In genomic region chr11:33992938-33993337, GRCm38 (mm10) we compare ENCODE assay signal across 8 mouse cellular contexts. TPM values are rescaled to one million over a fixed set of nuclear protein-coding genes. Genes with fewer than 3 reads are reported as not detected.
DNase-seq lines count a peak whose midpoint lies in the region; ATAC-seq and TF ChIP-seq lines count a peak whose summit lies in the region.
"Had no signal": no experiment of that assay in that cellular context is flagged by ENCODE, and none has a peak within 500 bp of the region (broad histone marks: within the 10 kb centered on the region; RNA-seq: fewer than 3 reads in every experiment).

Gene Kcnip1, minus strand, starts transcription at chr11:33993152.

- WGBS in lung, postnatal 0 days = 11% methylated on average over 12 of the region's 12 CpGs
- WGBS in lung, adult 2 months = 26% methylated on average over 12 of the region's 12 CpGs
- 23% methylated on average over 12 of the region's 12 CpGs for WGBS in embryonic facial prominence, embryonic 12.5 days
- 32% methylated on average over 12 of the region's 12 CpGs for WGBS in hindbrain, embryonic 12.5 days
- 30% methylated on average over 12 of the region's 12 CpGs for WGBS in midbrain, embryonic 11.5 days

- TF ChIP-seq EP300 in lung, postnatal 0 days (IDR thresholded peaks at IDR 0.05) = no peak

- no peaks in the 10 kb centered on the region for H3K4me1 ChIP-seq in lung, postnatal 0 days (ENCODE audit: insufficient read depth, low read depth, low read length)
- H3K4me1 ChIP-seq in lung, adult 2 months (ENCODE audit: control insufficient read depth, insufficient read depth, low read length) = no peaks in the 10 kb centered on the region
- peaks cover 10% of the 10 kb centered on the region for H3K4me1 ChIP-seq in embryonic facial prominence, embryonic 12.5 days
- H3K4me1 ChIP-seq in hindbrain, embryonic 12.5 days = peaks cover 13% of the 10 kb centered on the region
- 0 out of 2 replicates have a peak, but pooled peaks cover 2% of the 10 kb centered on the region for H3K4me1 ChIP-seq in midbrain, embryonic 11.5 days (ENCODE audit: control insufficient read depth, insufficient read depth, low read length)

- no peak within 1 kb of the TSS for H3K9ac ChIP-seq in lung, postnatal 0 days (replicated peaks; ENCODE audit: low read depth)
- peak within 1 kb of the TSS; percentile 33; the same call in 1 of the 2 replicates for H3K9ac ChIP-seq in embryonic facial prominence, embryonic 12.5 days
- peak within 1 kb of the TSS; percentile 32 for H3K9ac ChIP-seq in hindbrain, embryonic 12.5 days
- H3K9ac ChIP-seq in midbrain, embryonic 11.5 days (ENCODE audit: low read length) = no peak within 1 kb of the TSS

- H3K9me3 ChIP-seq in lung, postnatal 0 days (ENCODE audit: low read length) = no peaks in the 10 kb centered on the region
- H3K9me3 ChIP-seq in embryonic facial prominence, embryonic 12.5 days = no peaks in the 10 kb centered on the region
- no peaks in the 10 kb centered on the region for H3K9me3 ChIP-seq in hindbrain, embryonic 12.5 days (replicated peaks)
- H3K9me3 ChIP-seq in midbrain, embryonic 11.5 days (ENCODE audit: control insufficient read depth, low read length) = no peaks in the 10 kb centered on the region

- TF ChIP-seq CTCF in lung, postnatal 0 days (IDR thresholded peaks at IDR 0.05) = no peak
- no peak for TF ChIP-seq CTCF in lung, adult 2 months (IDR thresholded peaks at IDR 0.05; ENCODE audit: insufficient read depth, low read length)

- no peak within 1 kb of the TSS for H3K27ac ChIP-seq in lung, postnatal 0 days (ENCODE audit: low read length)
- no peak within 1 kb of the TSS for H3K27ac ChIP-seq in embryonic facial prominence, embryonic 12.5 days
- no peak within 1 kb of the TSS for H3K27ac ChIP-seq in hindbrain, embryonic 12.5 days
- H3K27ac ChIP-seq in midbrain, embryonic 11.5 days (ENCODE audit: low read depth, low read length) = no peak within 1 kb of the TSS

- no peak within 1 kb of the TSS for H3K4me2 ChIP-seq in lung, postnatal 0 days (replicated peaks; ENCODE audit: low read depth, low read length)
- peak within 1 kb of the TSS; percentile 35 for H3K4me2 ChIP-seq in embryonic facial prominence, embryonic 12.5 days (replicated peaks)
- H3K4me2 ChIP-seq in hindbrain, embryonic 12.5 days (replicated peaks) = peak within 1 kb of the TSS; percentile 30
- 0 out of 2 replicates have a peak within 1 kb of the TSS, but pooled peaks have one; percentile 6 for H3K4me2 ChIP-seq in midbrain, embryonic 11.5 days

- TF ChIP-seq POLR2A in lung, adult 2 months (IDR thresholded peaks at IDR 0.05; ENCODE audit: borderline replicate concordance, extremely low read depth, low read depth, low read length) = no peak

- no peaks in the 10 kb centered on the region for H3K27me3 ChIP-seq in lung, postnatal 0 days (replicated peaks; ENCODE audit: insufficient read depth, low read length)
- H3K27me3 ChIP-seq in embryonic facial prominence, embryonic 12.5 days = peaks cover 10% of the 10 kb centered on the region; the same call in 1 of the 2 replicates
- peaks cover 5% of the 10 kb centered on the region; the same call in 1 of the 2 replicates for H3K27me3 ChIP-seq in hindbrain, embryonic 12.5 days
- no peaks in the 10 kb centered on the region for H3K27me3 ChIP-seq in midbrain, embryonic 11.5 days (ENCODE audit: control insufficient read depth, insufficient read depth, low read length)

- no peak within 1 kb of the TSS for H3K4me3 ChIP-seq in lung, postnatal 0 days (ENCODE audit: low read depth, low read length)
- no peak within 1 kb of the TSS for H3K4me3 ChIP-seq in lung, adult 2 months (replicated peaks; ENCODE audit: extremely low read depth, low read depth, low read length)
- no peak within 1 kb of the TSS for H3K4me3 ChIP-seq in embryonic facial prominence, embryonic 12.5 days
- no peak within 1 kb of the TSS for H3K4me3 ChIP-seq in hindbrain, embryonic 12.5 days
- no peak within 1 kb of the TSS for H3K4me3 ChIP-seq in midbrain, embryonic 11.5 days (ENCODE audit: low read depth, low read length)

- ATAC-seq in lung, postnatal 0 days = peak; percentile 32; the same call in 1 of the 2 replicates
- no peak; the same call in 1 of the 2 replicates for ATAC-seq in embryonic facial prominence, embryonic 12.5 days (ENCODE audit: insufficient number of reproducible peaks, insufficient read depth, low FRiP score, low TSS enrichment)
- ATAC-seq in hindbrain, embryonic 12.5 days (ENCODE audit: low FRiP score) = peak; percentile 50; the same call in 1 of the 2 replicates
- peak; percentile 27; the same call in 1 of the 2 replicates for ATAC-seq in midbrain, embryonic 11.5 days (ENCODE audit: low FRiP score)
- ATAC-seq in frontal cortex, adult (ENCODE audit: low TSS enrichment) = no peak

- peak; percentile 16 for DNase-seq in lung, postnatal 0 days (ENCODE audit: low spot score)
- DNase-seq in lung, adult 2 months = no peak
- no peak for DNase-seq in midbrain, embryonic 11.5 days (ENCODE audit: low spot score, missing footprints)
- DNase-seq in adrenal gland, adult 2 months = no peak

- no peaks in the 10 kb centered on the region for H3K36me3 ChIP-seq in lung, postnatal 0 days (ENCODE audit: insufficient read depth, low read length)
- no peaks in the 10 kb centered on the region for H3K36me3 ChIP-seq in embryonic facial prominence, embryonic 12.5 days
- no peaks in the 10 kb centered on the region for H3K36me3 ChIP-seq in hindbrain, embryonic 12.5 days
- H3K36me3 ChIP-seq in midbrain, embryonic 11.5 days (ENCODE audit: control insufficient read depth, insufficient read depth, low read length) = no peaks in the 10 kb centered on the region

RNA-seq across cellular contexts. Expression of gene Kcnip1, which starts in this region (rescaled TPM):
- polyA plus RNA-seq in lung, postnatal 0 days (2015; fragmentation: Nextera tagmentation; extraction: Ambion mirVana) = 0.18 and 0.27 TPM in 2 replicates
- 0.08 and 0.13 TPM in 2 replicates for polyA plus RNA-seq in lung, adult 2 months (2012; rRNA removed)
- 5.8 and 6.5 TPM in 2 replicates for polyA plus RNA-seq in embryonic facial prominence, embryonic 12.5 days (2016; fragmentation: Nextera tagmentation; extraction: Ambion mirVana)
- 31.4 and 32.1 TPM in 2 replicates for polyA plus RNA-seq in hindbrain, embryonic 12.5 days (2016; fragmentation: Nextera tagmentation; extraction: Ambion mirVana)
- polyA plus RNA-seq in midbrain, embryonic 11.5 days (2014; fragmentation: Nextera tagmentation; extraction: Ambion mirVana) = 8.1 and 9.0 TPM in 2 replicates
- total RNA-seq in adrenal gland, adult 2 months (2021) = 1 to 10 TPM; 2.9 to 3.7 TPM
- 0.48 and 1.9 TPM in 2 replicates for polyA plus RNA-seq in adrenal gland, adult 2 months (2012; rRNA removed)
- total RNA-seq: liver, adult 2 months had no signal
- polyA plus RNA-seq: liver, adult 2 months had no signal

Comparison
In these comparisons a context has a peak if more than half of its experiments do, and no peak if none do; other contexts are left out.
1. Peak in DNase-seq and ATAC-seq in lung, postnatal 0 days; RNA of the gene not detected or under 1 TPM.
2. ATAC-seq: peak in hindbrain, embryonic 12.5 days (single experiment) and midbrain, embryonic 11.5 days (single experiment); none in embryonic facial prominence, embryonic 12.5 days (single experiment) and frontal cortex, adult (single experiment).
3. H3K9ac ChIP-seq: peak in embryonic facial prominence, embryonic 12.5 days (single experiment) and hindbrain, embryonic 12.5 days (single experiment); none in lung, postnatal 0 days (single experiment) and midbrain, embryonic 11.5 days (single experiment).